Mouse (Mus musculus): ENCODE data around the gene Pdx1. TPM values are rescaled to one million over a fixed set of nuclear protein-coding genes. Genes with fewer than 3 reads are reported as not detected.

Pdx1 gene
- not detected in 2 replicates for total RNA-seq (2017)

DNA sequence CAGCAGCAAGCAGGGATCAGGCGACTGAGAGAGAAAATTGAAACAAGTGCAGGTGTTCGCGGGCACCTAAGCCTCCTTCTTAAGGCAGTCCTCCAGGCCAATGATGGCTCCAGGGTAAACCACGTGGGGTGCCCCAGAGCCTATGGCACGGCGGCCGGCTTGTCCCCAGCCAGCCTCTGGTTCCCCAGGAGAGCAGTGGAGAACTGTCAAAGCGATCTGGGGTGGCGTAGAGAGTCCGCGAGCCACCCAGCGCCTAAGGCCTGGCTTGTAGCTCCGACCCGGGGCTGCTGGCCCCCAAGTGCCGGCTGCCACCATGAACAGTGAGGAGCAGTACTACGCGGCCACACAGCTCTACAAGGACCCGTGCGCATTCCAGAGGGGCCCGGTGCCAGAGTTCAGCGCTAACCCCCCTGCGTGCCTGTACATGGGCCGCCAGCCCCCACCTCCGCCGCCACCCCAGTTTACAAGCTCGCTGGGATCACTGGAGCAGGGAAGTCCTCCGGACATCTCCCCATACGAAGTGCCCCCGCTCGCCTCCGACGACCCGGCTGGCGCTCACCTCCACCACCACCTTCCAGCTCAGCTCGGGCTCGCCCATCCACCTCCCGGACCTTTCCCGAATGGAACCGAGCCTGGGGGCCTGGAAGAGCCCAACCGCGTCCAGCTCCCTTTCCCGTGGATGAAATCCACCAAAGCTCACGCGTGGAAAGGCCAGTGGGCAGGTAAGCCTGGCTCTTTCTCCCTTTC is at the start of gene Pdx1:
Pdx1 (plus strand) TSS at position 34 of the 747 bp plus-strand sequence.
- ATAC-seq (replicated peaks in 1 of 2; ENCODE audit: insufficient read depth in 1 of 2, low FRiP score in 2 of 2, low TSS enrichment in 1 of 2, low read depth in 1 of 2, poor library complexity in 2 of 2, severe bottlenecking in 2 of 2): peak; percentile 18 to 33; a peak in 1 of 4 replicates

DNA sequence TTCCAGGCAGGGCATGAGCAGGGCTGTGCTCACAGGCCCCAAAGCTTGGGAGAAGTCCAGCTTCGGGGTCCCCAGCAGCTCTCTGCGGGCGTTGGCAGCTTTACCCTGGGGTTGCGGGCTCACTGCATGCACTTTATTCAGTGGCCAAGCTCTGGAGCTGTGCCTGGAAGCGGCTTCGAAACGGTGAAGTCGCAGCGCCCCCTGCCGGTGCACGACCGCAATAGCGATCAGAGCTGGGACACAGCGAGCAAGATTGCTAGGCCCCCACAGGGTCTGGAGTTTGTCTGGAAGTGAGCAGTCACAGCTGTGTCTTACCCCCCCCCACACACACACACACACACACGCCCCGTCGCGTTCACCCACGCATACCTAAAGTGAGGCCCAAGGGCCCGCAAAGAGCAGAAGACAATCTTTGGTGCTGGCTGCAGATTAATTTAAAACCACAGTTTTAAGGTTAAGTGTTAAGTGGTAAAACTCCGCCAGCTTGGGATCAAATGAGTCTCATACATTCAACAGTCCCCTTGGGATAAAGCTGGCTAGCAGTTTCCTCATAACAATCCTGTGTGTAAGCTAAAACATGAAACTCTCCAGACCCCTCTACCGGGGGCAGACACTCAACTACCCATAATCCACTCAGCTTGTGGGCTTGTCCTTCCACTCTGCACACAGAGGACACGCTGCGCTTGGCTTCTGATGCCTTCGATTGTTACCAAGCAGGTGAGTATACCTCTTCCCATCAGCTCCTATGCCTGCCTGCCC is 42.2 kb upstream of the Pdx1 start:
- peak; percentile 86 to 92 for ATAC-seq (replicated peaks in 1 of 2; ENCODE audit: insufficient read depth in 1 of 2, low FRiP score in 2 of 2, low TSS enrichment in 1 of 2, low read depth in 1 of 2, poor library complexity in 2 of 2, severe bottlenecking in 2 of 2)

- no peak for ATAC-seq (replicated peaks in 1 of 2; ENCODE audit: insufficient read depth in 1 of 2, low FRiP score in 2 of 2, low TSS enrichment in 1 of 2, low read depth in 1 of 2, poor library complexity in 2 of 2, severe bottlenecking in 2 of 2)
Observed at GRCm38 (mm10) chr5:147235406-147236309, 34.1 kb upstream of the Pdx1 start.

DNA sequence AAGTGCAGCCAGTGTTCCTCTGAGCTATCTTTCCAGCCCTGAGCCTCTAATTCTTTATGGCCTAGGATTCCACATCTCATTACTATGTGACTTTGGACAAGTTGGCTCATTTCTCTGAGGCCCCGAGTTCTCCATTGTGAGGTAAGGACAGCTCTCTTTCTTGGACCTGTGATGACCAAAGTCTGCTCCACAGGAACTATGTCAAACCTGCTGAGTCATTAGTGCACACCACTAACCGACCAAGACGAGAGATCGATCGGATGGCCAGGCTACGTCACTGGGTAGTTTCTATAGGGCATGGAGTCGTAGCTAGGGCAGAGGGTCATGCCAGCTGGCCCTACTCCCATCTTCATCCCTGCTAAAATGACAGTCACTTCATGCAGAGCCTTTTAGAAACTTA is 25.9 kb upstream of the Pdx1 start:
- no peak for ATAC-seq (replicated peaks in 1 of 2; ENCODE audit: insufficient read depth in 1 of 2, low FRiP score in 2 of 2, low TSS enrichment in 1 of 2, low read depth in 1 of 2, poor library complexity in 2 of 2, severe bottlenecking in 2 of 2)

DNA sequence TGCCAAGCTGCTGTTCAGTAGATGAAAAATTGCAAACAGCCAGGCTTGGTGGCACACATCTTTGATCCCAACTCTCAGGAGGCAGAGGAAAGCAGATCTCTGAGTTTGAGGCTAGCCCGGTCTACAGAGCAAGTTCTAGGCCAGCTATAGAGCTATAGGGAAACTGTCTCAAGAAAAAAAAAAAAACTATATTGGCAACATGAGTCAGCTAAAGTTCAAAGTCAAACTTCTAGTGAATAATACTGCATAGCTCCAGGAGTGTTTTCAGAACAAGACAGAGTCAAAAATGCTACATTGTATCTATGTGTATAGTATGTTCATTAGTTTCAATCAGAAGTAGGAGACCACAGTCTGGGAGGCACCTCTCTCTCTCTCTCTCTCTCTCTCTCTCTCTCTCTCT is 9.6 kb upstream of the Pdx1 start:
- ATAC-seq (replicated peaks in 1 of 2; ENCODE audit: insufficient read depth in 1 of 2, low FRiP score in 2 of 2, low TSS enrichment in 1 of 2, low read depth in 1 of 2, poor library complexity in 2 of 2, severe bottlenecking in 2 of 2): no peak

- no peak for ATAC-seq (replicated peaks in 1 of 2; ENCODE audit: insufficient read depth in 1 of 2, low FRiP score in 2 of 2, low TSS enrichment in 1 of 2, low read depth in 1 of 2, poor library complexity in 2 of 2, severe bottlenecking in 2 of 2)
Observed at GRCm38 (mm10) chr5:147260778-147261177, 9.0 kb upstream of the Pdx1 start.

- ATAC-seq (replicated peaks in 1 of 2; ENCODE audit: insufficient read depth in 1 of 2, low FRiP score in 2 of 2, low TSS enrichment in 1 of 2, low read depth in 1 of 2, poor library complexity in 2 of 2, severe bottlenecking in 2 of 2): no peak
Observed at GRCm38 (mm10) chr5:147261899-147262541, 7.7 kb upstream of the Pdx1 start.

DNA sequence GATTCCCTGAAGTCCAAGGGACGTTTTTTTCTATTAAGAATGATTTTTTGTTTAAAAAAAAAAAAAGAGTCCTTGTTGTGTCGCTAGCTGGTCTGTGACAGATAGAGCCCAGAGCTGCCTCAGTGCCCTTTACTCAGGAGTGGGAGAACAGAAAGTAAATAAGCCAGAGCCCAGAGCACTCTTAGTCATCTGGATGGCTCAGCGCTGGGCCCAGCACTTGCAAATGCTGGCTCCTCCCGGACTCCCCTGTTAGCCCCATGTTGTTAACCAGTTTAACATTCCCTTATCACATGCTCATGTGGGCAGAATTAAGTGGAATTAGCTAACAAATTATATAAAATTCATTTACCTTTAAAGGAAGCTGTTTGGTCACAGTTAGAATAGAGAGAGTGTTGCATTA is 5.8 kb upstream of the Pdx1 start:
- ATAC-seq (replicated peaks in 1 of 2; ENCODE audit: insufficient read depth in 1 of 2, low FRiP score in 2 of 2, low TSS enrichment in 1 of 2, low read depth in 1 of 2, poor library complexity in 2 of 2, severe bottlenecking in 2 of 2): no peak

- no peak for ATAC-seq (replicated peaks in 1 of 2; ENCODE audit: insufficient read depth in 1 of 2, low FRiP score in 2 of 2, low TSS enrichment in 1 of 2, low read depth in 1 of 2, poor library complexity in 2 of 2, severe bottlenecking in 2 of 2)
Observed at GRCm38 (mm10) chr5:147267434-147267833, 2.3 kb upstream of the Pdx1 start.

GRCm38 (mm10) chr5:147268728-147269127 is 1.0 kb upstream of the Pdx1 start:
- no peak for ATAC-seq (replicated peaks in 1 of 2; ENCODE audit: insufficient read depth in 1 of 2, low FRiP score in 2 of 2, low TSS enrichment in 1 of 2, low read depth in 1 of 2, poor library complexity in 2 of 2, severe bottlenecking in 2 of 2)

DNA sequence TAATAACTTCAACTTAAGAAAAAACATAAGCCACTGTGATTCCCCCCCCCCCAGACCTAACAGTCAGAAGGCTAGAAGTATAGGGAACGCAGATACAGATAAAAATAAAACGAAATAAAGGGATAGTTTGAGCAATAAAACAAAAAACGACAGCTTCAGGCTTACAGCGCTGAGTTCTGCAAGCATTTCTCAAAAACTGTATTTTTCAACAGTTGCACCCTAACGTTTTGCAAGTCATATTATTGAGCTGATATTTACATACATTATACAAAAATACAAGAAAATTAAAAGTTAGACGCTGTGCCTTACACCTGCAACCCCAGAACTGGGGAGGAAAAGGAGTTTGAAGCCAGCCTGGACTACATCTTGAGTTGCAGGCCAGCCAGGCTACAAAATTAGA is 388 bp upstream of the Pdx1 start:
- ATAC-seq (replicated peaks in 1 of 2; ENCODE audit: insufficient read depth in 1 of 2, low FRiP score in 2 of 2, low TSS enrichment in 1 of 2, low read depth in 1 of 2, poor library complexity in 2 of 2, severe bottlenecking in 2 of 2): no peak

GRCm38 (mm10) chr5:147270673-147271655 is 1.2 kb downstream of the Pdx1 start:
- ATAC-seq (replicated peaks in 1 of 2; ENCODE audit: insufficient read depth in 1 of 2, low FRiP score in 2 of 2, low TSS enrichment in 1 of 2, low read depth in 1 of 2, poor library complexity in 2 of 2, severe bottlenecking in 2 of 2): no peak

DNA sequence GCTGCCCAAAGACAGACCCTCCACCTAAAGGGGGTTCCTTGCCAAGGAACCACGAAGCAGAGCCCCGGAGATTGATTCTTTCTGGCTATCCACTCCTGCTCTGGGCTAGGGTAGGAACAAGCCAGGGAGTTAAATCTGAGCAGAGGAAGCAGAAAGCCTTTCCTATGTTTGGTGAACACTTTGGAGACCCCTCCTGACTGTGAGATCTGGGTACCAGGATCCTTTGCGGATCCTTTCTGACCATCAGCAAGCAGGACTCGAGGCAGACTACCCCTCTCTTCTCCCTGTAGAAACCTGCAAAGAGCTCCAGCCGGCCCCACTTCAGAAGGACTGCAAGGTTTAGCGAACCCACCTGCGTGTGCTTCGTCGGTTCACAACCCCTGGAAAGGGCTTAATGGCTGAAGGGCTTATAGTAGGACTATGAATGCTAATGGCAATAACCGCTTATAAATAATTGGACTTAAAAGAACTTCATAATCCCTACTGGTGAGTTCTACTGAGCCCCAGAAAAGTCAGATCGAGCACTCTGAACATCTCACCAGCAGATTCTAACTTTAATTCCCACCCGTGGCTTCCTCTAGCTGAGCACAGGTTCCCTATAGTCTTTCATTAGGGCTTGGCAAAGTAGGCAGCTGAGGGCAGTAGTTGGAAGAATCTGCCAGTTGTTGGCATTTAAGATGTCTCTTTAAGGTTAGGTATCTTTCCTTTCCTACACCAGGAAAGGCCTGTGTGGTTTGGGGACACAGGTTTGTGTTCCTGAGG is 2.5 kb downstream of the Pdx1 start:
- ATAC-seq (replicated peaks in 1 of 2; ENCODE audit: insufficient read depth in 1 of 2, low FRiP score in 2 of 2, low TSS enrichment in 1 of 2, low read depth in 1 of 2, poor library complexity in 2 of 2, severe bottlenecking in 2 of 2): no peak

DNA sequence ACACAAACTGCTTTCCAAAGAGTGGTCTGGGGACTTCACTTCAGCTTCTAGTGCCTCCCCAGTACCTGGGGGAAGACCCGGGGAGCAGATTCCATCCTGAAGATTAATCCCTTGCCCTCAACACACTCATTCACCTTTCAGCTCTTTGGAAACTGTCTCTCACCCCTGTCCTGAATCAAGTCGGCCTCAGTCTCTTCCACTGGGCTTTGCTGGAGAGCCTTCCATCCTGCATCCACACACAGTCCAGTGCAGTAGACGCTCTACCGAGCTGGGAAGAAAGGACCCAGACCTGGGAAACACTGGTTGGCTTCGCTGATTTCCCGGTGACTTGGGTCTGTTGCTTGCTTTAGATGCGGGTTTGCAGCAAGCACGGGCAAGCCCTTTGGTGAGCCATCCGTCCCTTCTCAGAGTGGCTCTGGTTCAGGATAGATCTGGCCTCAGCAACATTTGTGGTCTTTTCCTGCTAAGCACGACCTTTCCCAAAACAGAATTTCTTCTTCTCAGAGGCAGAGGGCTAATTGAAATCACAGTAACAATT is 3.1 kb downstream of the Pdx1 start:
- ATAC-seq (replicated peaks in 1 of 2; ENCODE audit: insufficient read depth in 1 of 2, low FRiP score in 2 of 2, low TSS enrichment in 1 of 2, low read depth in 1 of 2, poor library complexity in 2 of 2, severe bottlenecking in 2 of 2): no peak

All from hematopoietic stem cell, adult 5-6 weeks (primary cell).